Mouse (Mus musculus): ENCODE measurements around the gene Cd96. TPM values are rescaled to one million over a fixed set of nuclear protein-coding genes. Genes with fewer than 3 reads are reported as not detected.
"Not testable (repeated sequence)": the region's sequence is repeated elsewhere in the genome, so short reads cannot be mapped to it uniquely, and the experiment has no call there.

The Cd96 gene
- polyA plus RNA-seq (2015; fragmentation: Nextera tagmentation; extraction: Ambion mirVana): 0.06 TPM in 1 of 2 replicates, not detected in the other

DNA sequence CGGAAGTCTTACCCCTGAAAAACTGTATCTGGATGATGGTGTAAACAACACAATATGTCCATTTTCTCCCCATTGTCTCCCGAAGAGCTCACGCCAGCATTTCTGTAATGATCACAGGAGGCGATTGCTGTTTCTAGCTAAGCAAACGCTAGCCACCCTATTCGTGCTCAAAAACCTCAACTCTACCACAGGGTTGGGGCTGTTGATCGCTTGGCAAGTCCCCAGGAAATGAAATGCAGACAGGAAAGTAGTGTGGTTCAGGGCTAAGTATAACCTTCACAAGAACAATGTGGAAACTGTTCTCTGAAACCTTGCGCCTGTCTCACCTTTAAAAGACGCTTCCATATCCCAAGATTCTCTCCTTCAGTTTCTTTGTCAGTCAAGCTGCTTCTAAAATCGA is at the start of gene Cd96:
TSS of gene Cd96 (minus strand) at position 232 of the 400 bp plus-strand sequence.
- H3K27ac ChIP-seq (ENCODE audit: low read length): no peak within 1 kb of the TSS
- no peak for TF ChIP-seq CTCF (IDR thresholded peaks at IDR 0.05)
- TF ChIP-seq EP300 (IDR thresholded peaks at IDR 0.05): no peak
- no peaks in the 10 kb centered on the region for H3K36me3 ChIP-seq (ENCODE audit: insufficient read depth, low read length)
- no peaks in the 10 kb centered on the region for H3K27me3 ChIP-seq (replicated peaks; ENCODE audit: insufficient read depth, low read length)
- H3K9me3 ChIP-seq (ENCODE audit: low read length): no peaks in the 10 kb centered on the region
- DNase-seq (ENCODE audit: low spot score): no peak
- no peak within 1 kb of the TSS for H3K4me3 ChIP-seq (ENCODE audit: low read depth, low read length)
- H3K4me2 ChIP-seq (replicated peaks; ENCODE audit: low read depth, low read length): peak within 1 kb of the TSS; percentile 28; the same call in 1 of the 2 replicates
- WGBS: 56% methylated on average over 10 of the region's 10 CpGs
- no peak for ATAC-seq
- H3K9ac ChIP-seq (replicated peaks; ENCODE audit: low read depth): no peak within 1 kb of the TSS
- H3K4me1 ChIP-seq (ENCODE audit: insufficient read depth, low read depth, low read length): no peaks in the 10 kb centered on the region

DNA sequence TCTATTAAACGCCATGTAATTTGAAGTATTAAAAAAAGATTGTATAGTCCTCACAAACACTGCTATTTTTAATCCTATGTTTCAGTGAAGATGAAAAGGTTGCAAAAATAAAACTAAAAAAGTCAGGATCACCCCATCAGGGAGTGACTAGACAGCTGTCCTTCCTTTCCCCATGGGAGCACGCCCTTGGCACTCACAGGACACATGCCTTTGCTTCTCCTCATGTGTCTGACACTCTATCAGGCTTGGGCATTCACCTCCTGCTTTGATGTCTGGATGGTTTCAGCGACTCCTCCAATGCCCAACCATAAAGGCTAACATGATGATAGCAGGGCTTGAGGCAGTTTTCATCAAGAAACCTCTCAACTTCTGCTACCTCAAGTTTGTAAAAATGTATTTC is 46.9 kb upstream of the Cd96 start:
- no peaks in the 10 kb centered on the region for H3K4me1 ChIP-seq (ENCODE audit: insufficient read depth, low read depth, low read length)
- H3K27me3 ChIP-seq (replicated peaks; ENCODE audit: insufficient read depth, low read length): no peaks in the 10 kb centered on the region
- ATAC-seq (no peak), DNase-seq (ENCODE audit: low spot score) (no peak)
- no peak overlapping the region for H3K27ac ChIP-seq (ENCODE audit: low read length)
- WGBS: 69% methylated on average over 3 of the region's 3 CpGs
- H3K4me2 ChIP-seq (replicated peaks; ENCODE audit: low read depth, low read length): no peak overlapping the region
- TF ChIP-seq EP300 (IDR thresholded peaks at IDR 0.05) (no peak), CTCF (IDR thresholded peaks at IDR 0.05) (no peak)
- H3K36me3 ChIP-seq (ENCODE audit: insufficient read depth, low read length): no peaks in the 10 kb centered on the region
- H3K4me3 ChIP-seq (ENCODE audit: low read depth, low read length): no peak overlapping the region
- no peaks in the 10 kb centered on the region for H3K9me3 ChIP-seq (ENCODE audit: low read length)
- H3K9ac ChIP-seq (replicated peaks; ENCODE audit: low read depth): no peak overlapping the region

DNA sequence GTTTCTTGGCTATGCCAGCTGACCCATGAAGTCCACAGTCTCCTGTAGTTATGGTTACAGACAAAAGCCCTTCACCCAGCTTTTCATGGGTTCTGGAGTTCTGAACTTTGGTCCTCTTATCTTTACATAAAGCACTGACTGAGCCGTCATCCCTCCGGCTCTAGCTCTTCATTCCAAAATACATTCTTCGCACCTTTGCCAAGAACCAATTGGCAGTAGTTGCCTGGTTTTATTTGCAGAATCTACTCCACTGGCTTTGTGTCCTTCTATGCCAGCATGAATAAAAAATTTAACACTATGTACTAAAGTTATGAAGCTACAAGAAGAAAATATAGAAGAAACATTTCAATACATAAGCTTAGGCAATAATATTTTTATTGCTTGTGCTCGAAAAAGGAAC is 45.3 kb upstream of the Cd96 start:
- no peak overlapping the region for H3K4me3 ChIP-seq (ENCODE audit: low read depth, low read length)
- no peaks in the 10 kb centered on the region for H3K4me1 ChIP-seq (ENCODE audit: insufficient read depth, low read depth, low read length)
- no peaks in the 10 kb centered on the region for H3K36me3 ChIP-seq (ENCODE audit: insufficient read depth, low read length)
- H3K27ac ChIP-seq (ENCODE audit: low read length): no peak overlapping the region
- ATAC-seq: no peak
- H3K27me3 ChIP-seq (replicated peaks; ENCODE audit: insufficient read depth, low read length): no peaks in the 10 kb centered on the region
- DNase-seq (ENCODE audit: low spot score): no peak
- TF ChIP-seq CTCF (IDR thresholded peaks at IDR 0.05): no peak
- no peak for TF ChIP-seq EP300 (IDR thresholded peaks at IDR 0.05)
- 53% methylated on average over 4 of the region's 4 CpGs for WGBS
- no peaks in the 10 kb centered on the region for H3K9me3 ChIP-seq (ENCODE audit: low read length)
- H3K4me2 ChIP-seq (replicated peaks; ENCODE audit: low read depth, low read length): no peak overlapping the region
- no peak overlapping the region for H3K9ac ChIP-seq (replicated peaks; ENCODE audit: low read depth)

DNA sequence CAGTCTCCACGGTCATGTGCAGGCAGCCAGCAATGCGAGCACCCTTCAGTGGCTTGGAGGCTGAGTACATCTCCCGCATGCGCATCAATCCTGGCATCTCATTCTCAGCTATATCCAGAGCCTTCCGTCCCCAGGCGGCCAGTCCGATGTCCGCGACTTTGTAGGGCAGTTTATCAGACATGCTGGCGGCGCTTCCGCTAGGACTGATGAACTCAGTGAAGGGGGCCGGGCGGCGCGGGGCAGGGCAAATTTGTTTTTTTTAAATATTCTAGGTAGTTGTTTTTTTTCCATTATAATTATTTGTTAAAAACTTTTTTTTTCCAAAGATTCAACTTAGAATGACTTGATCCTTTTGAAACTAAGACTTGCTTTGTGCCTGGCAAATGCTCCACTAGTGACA is 34.8 kb upstream of the Cd96 start, which contains the start of gene Gm4737:
TSS of gene Gm4737 (minus strand) at position 246 of the 400 bp plus-strand sequence.
- 96% methylated on average over 8 of the region's 16 CpGs for WGBS
- H3K9me3 ChIP-seq (ENCODE audit: low read length); H3K27me3 ChIP-seq (replicated peaks; ENCODE audit: insufficient read depth, low read length); H3K4me3 ChIP-seq (ENCODE audit: low read depth, low read length); ATAC-seq; H3K27ac ChIP-seq (ENCODE audit: low read length); H3K4me1 ChIP-seq (ENCODE audit: insufficient read depth, low read depth, low read length); H3K9ac ChIP-seq (replicated peaks; ENCODE audit: low read depth); H3K4me2 ChIP-seq (replicated peaks; ENCODE audit: low read depth, low read length); DNase-seq (ENCODE audit: low spot score); H3K36me3 ChIP-seq (ENCODE audit: insufficient read depth, low read length): not testable (repeated sequence)

DNA sequence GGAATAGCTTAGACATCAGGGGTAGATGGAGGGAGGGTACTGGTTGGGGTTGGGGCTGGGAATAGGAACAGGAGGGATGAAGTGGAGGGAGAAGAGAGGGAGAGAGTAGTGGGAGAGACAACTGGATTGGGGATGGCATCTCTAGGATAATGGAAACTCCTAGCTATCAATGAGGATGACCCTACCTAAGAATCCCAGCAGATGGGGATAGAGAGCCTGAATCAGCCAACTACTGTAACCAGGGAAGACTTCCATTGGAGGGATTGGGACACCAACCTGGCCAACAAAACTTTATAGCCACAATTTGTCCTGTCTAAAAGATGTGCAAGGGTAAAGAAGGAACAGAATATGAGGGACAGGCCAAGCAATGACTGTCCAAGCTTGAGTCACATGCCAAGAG is 31.1 kb upstream of the Cd96 start:
- no peaks in the 10 kb centered on the region for H3K27me3 ChIP-seq (replicated peaks; ENCODE audit: insufficient read depth, low read length)
- no peaks in the 10 kb centered on the region for H3K36me3 ChIP-seq (ENCODE audit: insufficient read depth, low read length)
- H3K27ac ChIP-seq (ENCODE audit: low read length): no peak overlapping the region
- no peak for ATAC-seq
- no peak overlapping the region for H3K9ac ChIP-seq (replicated peaks; ENCODE audit: low read depth)
- no peak overlapping the region for H3K4me3 ChIP-seq (ENCODE audit: low read depth, low read length)
- no peaks in the 10 kb centered on the region for H3K4me1 ChIP-seq (ENCODE audit: insufficient read depth, low read depth, low read length)
- no peaks in the 10 kb centered on the region for H3K9me3 ChIP-seq (ENCODE audit: low read length)
- no peak overlapping the region for H3K4me2 ChIP-seq (replicated peaks; ENCODE audit: low read depth, low read length)
- TF ChIP-seq EP300 (IDR thresholded peaks at IDR 0.05) (no peak), CTCF (IDR thresholded peaks at IDR 0.05) (peak; percentile 41)
- DNase-seq (ENCODE audit: low spot score): no peak

DNA sequence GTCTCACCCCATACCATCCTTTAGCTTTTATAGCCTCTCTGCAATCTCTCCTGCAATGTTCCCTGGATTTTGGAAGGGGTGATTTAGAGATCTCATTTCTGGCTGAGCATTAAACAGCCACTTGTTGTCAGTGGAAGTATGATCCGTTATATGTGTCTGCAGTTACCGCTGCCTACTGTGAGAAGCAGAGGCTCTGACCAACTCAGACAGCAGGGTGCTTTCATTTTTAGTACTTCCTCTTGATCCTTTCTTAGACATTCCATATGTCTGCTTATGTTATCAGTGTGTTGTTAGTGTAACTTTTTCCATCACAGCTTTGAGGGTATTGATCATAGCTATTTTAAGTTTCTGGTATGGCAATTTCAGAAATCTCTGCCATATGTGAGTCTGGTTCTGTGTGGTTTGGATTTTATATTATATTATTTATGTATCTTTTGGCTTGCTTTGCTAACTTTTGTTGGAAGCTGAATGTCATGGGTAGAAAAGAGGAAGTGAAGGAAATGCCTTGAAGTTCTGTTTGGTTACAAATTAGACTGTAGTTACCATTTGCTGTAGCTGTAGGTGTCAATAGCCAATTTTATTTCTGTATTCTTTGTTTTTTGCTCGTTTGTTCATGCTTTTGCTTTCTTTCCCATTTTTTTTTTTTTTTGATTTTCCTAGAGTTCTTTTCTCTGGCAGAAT is 28.8 kb upstream of the Cd96 start:
- DNase-seq (ENCODE audit: low spot score): no peak
- TF ChIP-seq CTCF (IDR thresholded peaks at IDR 0.05) (no peak), EP300 (IDR thresholded peaks at IDR 0.05) (no peak)
- Histone ChIP-seq H3K4me1 (ENCODE audit: insufficient read depth, low read depth, low read length) (no peaks in the 10 kb centered on the region), H3K27ac (ENCODE audit: low read length) (no peak overlapping the region), H3K9me3 (ENCODE audit: low read length) (no peaks in the 10 kb centered on the region), H3K27me3 (replicated peaks; ENCODE audit: insufficient read depth, low read length) (no peaks in the 10 kb centered on the region), H3K4me3 (ENCODE audit: low read depth, low read length) (no peak overlapping the region), H3K36me3 (ENCODE audit: insufficient read depth, low read length) (no peaks in the 10 kb centered on the region), H3K9ac (replicated peaks; ENCODE audit: low read depth) (no peak overlapping the region), H3K4me2 (replicated peaks; ENCODE audit: low read depth, low read length) (no peak overlapping the region)
- WGBS: 52% methylated on average over 3 of the region's 3 CpGs
- ATAC-seq: no peak

DNA sequence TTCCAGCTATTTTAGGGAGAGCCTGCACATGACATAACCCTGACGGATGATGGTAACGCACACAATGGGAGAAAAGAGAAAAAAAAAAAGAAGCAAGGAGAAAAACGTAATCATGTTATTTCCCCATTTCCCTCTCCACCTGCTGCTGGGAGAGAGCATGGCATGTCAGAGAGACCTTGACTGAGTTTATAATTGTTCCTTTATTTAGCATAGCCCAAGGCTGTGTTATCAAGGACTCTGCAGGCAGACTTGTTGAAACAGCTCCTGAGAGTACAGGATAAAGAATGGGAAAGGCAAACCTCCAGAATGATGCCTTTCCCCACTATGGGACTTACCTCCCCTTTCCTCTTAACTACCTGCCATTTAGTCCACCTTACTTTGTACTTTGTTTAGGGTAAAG is 26.9 kb upstream of the Cd96 start:
- H3K27ac ChIP-seq (ENCODE audit: low read length): no peak overlapping the region
- H3K4me3 ChIP-seq (ENCODE audit: low read depth, low read length): no peak overlapping the region
- no peaks in the 10 kb centered on the region for H3K27me3 ChIP-seq (replicated peaks; ENCODE audit: insufficient read depth, low read length)
- TF ChIP-seq CTCF (IDR thresholded peaks at IDR 0.05) (no peak), EP300 (IDR thresholded peaks at IDR 0.05) (no peak)
- H3K9ac ChIP-seq (replicated peaks; ENCODE audit: low read depth): no peak overlapping the region
- DNase-seq (ENCODE audit: low spot score) (no peak), ATAC-seq (no peak)
- H3K4me1 ChIP-seq (ENCODE audit: insufficient read depth, low read depth, low read length): no peaks in the 10 kb centered on the region
- no peaks in the 10 kb centered on the region for H3K36me3 ChIP-seq (ENCODE audit: insufficient read depth, low read length)
- no peaks in the 10 kb centered on the region for H3K9me3 ChIP-seq (ENCODE audit: low read length)
- 32% methylated on average over 3 of the region's 3 CpGs for WGBS
- H3K4me2 ChIP-seq (replicated peaks; ENCODE audit: low read depth, low read length): no peak overlapping the region

Data from lung, postnatal 0 days (tissue).